Mouse (Mus musculus) spleen, postnatal 36 days (tissue): ENCODE results near the gene Btbd11.

Experiments
- DNase-seq, 2 experiments: peaks; one replicate each; pipeline ENCODE4 v3.0.0; 2022; ENCODE audit warnings: low spot score in 2 of 2, mixed read lengths in 1 of 2

The Btbd11 gene

GRCm38 (mm10) chr10:85475642-85476345 lies 89.2 kb downstream of the Btbd11 start:
- DNase-seq = no peak

- no peak for DNase-seq
These were observed 93.5 kb downstream of the Btbd11 start for GRCm38 (mm10) chr10:85479959-85480625.

GRCm38 (mm10) chr10:85481106-85481505 lies 94.5 kb downstream of the Btbd11 start:
- DNase-seq = no peak

DNA sequence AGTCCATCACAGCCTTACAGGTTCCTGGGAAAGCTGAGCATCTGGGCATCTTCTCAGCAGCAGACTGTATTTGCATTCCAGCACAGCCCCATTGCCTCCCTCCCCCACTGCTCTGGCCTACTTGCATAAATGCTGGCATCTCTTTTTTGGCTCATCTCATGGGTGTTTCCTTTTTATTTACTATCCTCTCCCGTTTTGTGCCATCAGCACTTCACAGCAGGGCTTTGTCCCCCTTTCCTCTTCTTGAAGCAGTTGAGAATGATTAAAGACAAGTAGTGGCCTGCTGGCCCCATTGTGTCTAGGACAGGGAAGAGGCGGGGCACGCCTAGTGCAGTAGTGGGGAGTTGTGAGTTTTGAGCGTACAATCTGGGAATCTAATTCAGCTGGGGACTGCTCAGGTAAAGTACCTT lies 95.5 kb downstream of the Btbd11 start:
- DNase-seq = no peak

DNA sequence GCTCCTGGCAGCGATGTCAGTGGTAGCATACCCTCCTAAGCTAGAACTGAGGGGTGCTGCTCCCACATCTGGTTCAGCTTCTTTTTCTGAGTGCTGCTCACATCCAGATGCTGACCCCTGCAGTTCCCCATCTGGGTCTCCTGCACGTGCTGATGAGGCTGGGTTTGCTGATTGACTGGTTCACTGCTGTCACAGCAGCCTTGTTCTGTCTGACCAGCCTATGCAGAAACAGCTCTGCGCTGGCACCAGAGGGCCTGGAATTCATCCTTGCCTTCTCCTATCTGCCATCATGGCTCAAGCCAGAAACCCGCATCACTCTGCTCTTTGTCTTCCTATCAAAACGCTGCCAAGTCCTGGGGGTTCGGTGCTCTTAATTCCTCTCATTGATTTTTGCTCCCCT lies 95.9 kb downstream of the Btbd11 start:
- DNase-seq = no peak

DNA sequence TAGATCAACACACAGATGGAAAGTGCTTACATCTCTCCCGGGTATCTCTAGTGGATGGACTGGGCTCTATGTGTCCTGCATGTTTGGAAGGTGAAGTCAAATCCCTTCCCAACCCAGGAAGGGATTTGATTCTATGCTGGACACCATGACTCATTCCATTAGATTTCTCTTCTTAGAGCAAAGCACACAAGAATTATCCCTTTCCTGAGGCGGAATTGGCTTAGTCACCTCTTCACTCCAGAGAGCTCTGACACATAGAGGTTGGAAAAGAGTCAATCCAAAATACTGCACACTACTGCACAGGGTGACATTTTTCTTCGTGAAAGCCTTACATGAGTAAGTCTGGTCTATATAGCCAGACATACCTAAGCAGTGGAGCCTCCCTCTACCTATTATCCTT lies 99.8 kb downstream of the Btbd11 start:
- DNase-seq = no peak

- DNase-seq = no peak
These were observed 106.0 kb downstream of the Btbd11 start for GRCm38 (mm10) chr10:85492583-85492982.

DNA sequence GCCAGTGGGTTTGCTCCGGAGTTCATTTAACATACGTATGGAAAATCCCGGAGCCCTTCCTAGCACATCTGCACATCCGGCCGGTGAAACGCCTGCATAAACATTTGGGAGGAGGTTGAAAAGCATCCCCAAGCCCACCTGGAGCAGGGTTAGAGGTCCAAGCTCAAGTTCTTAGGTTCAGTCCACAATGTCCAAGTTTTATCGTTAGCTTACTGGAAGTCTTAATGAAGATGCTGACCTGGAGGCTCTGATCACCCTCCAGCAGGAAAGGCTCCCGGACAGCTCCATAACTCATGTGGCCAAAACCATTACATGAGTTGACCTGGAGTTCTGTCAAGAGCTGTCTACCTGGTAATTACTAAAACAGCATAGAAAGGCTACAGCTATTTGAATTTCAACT lies 109.7 kb downstream of the Btbd11 start:
- DNase-seq = no peak

GRCm38 (mm10) chr10:85496981-85497380 lies 110.4 kb downstream of the Btbd11 start:
- no peak for DNase-seq

DNA sequence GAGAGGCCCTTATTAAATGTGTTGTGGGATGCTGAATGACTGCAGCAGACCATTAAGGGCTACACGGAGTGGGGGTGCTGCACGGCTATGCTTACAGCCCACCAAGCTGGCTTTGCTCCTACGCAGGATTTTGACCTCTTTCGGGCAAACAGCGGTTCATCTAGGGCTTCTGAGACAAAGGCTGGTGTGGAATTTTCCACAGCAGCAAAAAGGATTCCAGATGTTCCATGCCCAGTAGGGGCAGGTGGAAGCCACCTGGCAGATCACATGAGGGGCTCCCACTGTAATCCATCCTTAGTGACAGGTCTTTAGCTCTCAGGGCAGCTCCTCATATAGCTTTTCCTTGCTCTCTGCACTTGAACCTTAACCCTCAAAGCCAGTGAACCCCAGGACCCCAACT lies 111.3 kb downstream of the Btbd11 start:
- DNase-seq = no peak

DNA sequence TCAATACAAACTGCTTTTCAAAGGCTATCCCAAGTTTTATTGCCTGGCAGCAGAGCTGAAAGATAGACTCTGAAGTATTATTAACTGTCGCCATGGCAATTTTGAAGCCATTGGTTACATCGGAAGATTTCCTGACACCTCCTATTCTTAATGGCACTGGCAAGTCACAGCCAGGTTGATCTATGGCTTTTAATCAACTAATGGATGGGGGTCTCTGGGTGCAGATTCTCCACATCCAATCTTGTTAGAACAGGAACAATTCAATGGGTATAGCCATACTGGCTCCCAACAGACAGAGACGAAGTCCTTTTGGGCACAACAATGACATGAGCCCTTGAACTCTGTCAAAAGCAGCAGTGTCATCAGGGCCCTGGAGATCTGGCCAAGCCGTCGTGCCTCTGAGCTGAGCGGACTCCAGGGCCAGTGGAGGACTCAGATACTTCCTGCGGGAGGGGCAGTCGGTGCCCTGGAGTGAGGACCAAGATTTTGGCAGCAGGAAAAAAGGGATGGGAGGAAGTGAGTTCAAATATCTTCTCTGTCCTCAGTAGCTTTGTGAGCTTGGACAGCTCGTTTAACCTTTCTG lies 114.0 kb downstream of the Btbd11 start:
- DNase-seq = no peak

GRCm38 (mm10) chr10:85501966-85502566 lies 115.5 kb downstream of the Btbd11 start:
- DNase-seq = no peak

DNA sequence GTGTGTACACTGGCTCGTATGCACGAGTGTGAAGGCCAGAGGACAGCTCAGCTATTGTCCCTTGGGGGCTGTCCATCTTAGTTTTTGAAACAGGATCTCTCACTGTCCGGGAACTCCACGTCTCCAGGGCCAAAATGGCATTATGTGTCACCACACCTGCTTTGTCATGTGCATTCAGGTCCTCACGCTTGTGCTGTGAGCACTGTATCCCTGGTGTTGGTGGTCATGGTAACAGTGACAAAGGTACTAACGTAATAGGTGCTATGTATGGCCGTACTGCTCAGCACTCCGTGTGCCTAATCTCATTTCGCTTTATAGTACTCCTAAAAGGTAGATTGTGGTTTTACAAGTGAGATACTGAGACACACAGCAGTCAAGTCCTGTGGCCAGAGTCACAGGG lies 116.0 kb downstream of the Btbd11 start:
- no peak for DNase-seq

DNA sequence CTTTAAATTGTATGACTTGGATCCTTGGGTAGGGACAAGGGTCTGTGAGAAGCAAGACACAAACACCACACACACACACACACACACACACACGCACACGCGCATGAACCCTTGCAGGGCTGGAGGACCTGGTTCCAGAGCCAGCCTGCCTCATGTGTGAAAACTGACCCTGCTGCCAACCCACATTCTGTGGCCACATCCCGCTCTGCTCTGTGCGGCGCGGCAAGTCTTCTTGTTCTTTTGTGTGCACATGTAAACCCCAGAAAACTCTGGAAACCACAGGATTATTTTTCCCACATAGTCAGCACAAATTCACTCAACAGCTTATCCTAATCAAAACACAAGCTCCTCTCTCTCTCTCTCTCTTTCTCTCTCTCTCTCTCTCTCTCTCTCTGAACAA lies 116.8 kb downstream of the Btbd11 start:
- no peak for DNase-seq

DNA sequence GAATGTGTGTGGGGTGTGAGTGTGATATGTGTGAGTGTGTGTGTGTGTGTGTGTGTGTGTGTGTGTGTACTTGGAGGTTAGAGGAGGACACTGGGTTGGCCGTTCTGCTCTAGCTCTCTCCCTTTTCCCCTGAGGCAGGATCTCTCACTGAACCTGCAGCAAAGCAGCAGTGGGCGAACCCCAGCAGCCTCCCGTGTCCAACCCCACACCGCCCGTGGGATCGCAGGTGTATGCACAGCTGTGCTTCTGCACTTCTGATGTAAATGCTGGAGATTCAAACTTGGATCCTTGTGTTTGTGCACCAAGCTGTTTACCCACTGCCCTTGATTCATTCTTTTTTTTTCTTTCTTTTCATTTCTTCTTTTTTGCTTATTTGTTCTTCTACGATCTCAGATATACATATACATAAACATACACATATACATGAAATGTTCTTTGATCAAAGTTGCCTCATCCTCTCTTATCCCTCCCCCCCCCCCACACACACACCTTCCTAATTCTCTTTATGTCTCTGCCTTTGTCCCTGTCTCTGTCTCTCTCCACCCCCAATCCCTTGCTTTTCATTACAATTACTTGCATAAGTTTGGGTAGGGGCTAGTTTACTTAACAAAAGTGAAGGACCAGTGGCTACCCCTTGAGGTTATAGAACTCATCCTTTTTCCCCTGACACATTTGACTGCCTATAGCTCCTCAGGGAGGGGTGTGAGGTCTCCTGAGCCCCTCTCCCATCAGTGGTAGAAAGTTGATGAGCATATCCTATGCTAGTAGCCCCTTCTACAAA lies 120.8 kb downstream of the Btbd11 start:
- DNase-seq = no peak

DNA sequence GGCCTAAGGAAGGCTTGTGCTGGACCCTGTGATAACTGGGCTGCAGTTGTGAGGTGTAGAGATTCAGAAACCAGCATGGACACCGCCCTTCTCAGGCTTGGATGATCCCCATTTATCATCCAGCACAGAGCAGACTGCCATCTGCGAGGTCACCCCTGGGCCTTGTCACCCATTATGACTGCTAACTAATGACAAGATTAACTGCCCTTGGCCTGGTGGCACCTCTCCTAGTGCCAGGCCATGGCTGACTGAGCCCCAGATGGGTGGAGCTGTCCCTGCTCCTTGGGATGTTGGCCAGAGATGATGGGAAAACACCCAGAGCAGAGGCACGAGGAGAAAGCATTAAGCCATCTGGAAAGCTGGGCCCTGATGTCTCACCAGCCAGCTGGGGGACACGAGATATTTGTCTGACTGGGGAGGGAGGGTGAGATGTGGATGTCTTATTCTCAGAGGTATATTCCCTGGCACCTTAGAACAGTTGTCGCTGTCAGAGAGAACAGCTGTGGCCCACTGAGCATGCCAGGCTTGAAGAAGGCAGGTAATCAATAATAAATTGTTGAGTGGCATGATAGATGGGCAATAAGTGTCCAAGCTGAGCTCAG lies 121.7 kb downstream of the Btbd11 start:
- no peak for DNase-seq

GRCm38 (mm10) chr10:85509000-85509399 lies 122.4 kb downstream of the Btbd11 start:
- DNase-seq = no peak

GRCm38 (mm10) chr10:85510329-85510728 lies 123.7 kb downstream of the Btbd11 start:
- DNase-seq = no peak

DNA sequence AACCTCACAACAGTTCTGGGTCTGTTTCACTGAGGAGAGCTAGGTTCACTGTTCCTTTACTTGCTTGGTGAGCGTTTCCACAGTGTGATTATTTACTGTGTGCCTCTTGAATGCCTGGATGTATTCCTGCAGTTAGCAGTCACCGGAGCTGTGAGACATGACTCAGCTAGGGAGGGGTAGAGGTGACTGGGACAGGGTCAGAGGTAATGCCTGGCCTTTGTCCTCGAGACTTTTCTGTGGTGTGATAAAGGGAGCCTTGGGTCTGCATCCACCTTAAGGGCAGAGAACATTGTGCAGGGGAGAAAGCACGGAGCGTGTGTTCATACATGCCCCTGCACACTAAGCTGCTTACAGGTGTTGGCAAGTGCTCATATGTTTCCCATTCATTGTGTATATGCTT lies 126.2 kb downstream of the Btbd11 start:
- DNase-seq = no peak

- no peak for DNase-seq
These were observed 130.9 kb downstream of the Btbd11 start for GRCm38 (mm10) chr10:85517223-85518110.

- no peak for DNase-seq
These were observed 131.4 kb downstream of the Btbd11 start for GRCm38 (mm10) chr10:85518111-85518409.
